Mouse (Mus musculus) urinary bladder, postnatal 10 days (tissue): ENCODE data around the gene Trim47.
"Not testable (repeated sequence)": the region's sequence is repeated elsewhere in the genome, so short reads cannot be mapped to it uniquely, and the experiment has no call there.

Experiments
- DNase-seq: peaks from one replicate; pipeline ENCODE4 v3.0.0; 2022; ENCODE audit warnings: low spot score

The Trim47 gene

DNA sequence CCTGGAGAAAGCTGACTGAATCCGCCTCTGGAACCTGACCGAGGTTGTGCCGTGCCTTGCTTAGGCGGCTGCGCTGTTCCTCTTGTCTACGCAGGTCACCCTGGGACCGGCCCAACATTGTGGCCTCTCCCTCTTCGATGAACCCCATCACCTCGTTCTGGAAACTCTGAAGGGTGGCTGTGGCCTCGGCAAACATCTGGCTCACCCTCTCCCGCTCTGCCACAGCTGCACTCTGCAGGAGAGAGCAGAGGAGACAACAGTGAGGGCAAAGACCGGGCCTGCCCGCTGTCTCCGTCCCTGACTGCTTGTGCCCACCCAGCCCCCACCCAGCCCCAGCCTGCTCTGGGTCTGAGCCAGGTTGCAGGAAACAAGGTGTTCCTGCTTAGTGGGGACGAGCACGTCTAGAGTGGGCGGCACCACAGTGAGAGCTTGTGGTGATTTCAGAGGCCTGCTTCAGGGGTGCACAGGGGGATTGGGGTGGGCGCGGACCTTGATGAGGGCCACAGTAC is 19.2 kb downstream of the Trim47 start:
- DNase-seq, result no peak

DNA sequence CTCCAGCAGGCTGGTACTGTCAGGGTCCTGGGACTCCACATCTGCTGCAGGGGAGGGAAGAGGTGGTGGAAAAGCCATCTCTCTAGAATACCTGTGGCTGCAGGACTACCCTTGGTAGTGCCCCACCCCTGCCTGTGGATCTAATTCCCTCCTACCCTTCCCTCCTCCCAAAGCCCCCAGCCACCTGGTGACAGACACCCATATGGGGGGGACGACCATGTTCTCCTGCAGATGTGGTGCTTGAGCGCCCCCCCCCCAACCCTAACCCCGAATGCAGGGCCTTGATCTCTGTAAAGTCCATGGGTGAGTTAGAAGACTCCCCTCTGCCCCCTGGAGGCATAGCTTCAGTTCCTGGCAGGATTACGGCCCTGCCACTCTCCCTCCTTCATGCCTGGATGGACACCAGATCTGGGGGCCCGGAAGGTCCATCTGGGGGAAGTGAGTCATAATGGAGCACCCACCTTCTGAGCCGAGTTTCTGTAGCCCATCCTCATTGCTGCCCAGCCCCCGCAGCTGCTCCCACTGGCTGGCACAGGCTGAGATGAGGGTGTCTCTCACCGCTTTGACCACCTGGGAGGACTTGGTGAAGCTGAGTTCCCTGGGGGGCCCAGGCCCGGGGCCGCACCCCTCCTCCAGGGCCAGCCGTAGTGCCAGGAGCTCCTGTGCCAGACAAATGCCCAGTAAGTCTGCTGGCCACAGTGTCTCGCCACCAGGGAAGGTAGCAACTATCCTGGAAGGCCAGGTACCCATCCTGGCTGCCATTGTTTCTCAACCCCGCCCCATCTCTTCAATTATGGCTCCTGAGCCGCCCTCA is 19.8 kb downstream of the Trim47 start:
- no peak for DNase-seq

DNA sequence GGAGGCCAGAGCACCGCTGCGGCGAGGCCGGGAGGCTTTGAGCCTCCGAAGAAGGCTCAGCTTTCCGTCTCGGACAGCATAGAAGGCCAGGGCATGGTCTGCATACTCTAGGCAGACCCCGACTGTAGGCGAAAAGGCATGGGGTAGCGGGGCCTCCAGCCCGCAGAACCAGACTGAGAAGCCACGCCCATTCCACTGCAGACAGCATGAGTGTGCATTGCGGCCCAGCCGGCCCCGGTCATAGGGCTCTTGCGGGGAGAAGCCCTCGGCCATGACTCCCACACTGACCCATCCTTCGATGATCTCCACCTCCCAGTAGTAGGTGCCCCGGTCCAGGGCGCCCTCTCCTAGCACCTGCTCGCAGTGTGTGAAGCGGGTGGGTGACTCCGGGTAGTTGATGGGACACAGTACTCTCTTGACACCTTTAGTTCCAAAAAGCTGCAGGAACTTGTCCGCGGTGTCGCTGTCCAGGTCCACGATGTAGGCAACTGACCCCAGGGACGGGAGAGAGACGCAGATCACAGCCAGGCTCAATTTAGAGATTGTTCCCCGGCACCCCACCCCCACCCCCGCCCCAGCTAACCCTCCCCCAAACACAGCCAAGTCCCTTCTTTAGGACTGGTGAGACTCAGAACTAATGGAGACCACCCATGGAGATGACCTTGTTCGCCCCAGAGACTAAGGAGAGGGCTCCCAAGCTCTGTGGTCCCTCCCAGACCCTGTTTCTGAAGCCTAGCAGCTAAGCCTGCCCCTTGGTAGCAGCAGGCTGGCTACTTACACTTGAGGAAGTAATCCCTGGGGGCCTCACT is 20.7 kb downstream of the Trim47 start:
- no peak for DNase-seq

DNA sequence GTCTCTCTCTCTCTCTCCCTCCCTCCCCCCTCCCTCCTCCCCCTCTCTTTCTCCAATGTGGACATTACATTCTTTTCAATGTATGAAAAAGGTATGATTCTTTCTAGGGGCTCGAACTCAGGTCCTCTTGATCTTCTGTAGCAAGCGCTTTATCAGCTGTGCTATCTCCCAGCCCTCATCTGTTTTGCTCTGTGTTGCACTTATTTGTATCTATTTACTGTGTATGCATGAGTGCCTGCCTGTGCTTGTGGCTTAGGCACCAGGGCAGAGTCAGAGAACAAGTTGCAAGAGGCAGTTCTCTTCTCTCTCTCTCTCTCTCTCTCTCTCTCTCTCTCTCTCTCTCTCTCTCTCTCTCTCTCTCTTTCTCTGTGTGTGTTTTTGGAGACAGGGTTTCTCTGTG is 21.9 kb downstream of the Trim47 start:
- no peak for DNase-seq

DNA sequence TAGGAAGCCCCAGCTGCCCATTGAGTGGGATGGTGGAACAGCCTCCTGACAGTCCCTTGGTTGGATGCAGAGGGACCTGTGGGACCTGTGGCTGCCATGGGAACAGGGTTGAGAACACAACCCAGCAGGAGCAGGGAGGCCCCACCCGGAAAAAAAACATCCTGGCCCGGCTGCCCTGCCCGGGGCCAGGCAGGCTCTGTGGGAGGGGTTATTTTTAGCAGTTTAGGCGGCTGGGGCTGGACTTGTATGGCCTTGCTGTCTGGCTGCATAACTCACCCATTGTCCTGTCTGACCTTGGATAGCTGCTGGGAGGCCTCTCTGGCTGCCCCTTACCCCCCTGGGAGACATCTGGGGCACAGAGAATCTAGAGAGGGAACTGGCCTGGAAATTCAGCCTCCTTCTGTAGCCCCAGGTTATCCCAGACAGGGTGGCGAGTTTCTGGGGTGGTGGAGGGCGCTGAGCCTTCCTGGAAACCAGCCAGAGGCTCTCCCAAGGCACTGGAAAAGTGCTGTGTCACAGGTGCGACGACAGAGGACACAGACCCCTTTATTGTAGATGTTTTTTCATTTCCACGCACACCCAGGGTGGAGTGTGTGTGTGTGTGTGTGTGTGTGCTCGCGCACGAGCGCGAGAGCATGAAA is 22.9 kb downstream of the Trim47 start:
- DNase-seq, result no peak

DNA sequence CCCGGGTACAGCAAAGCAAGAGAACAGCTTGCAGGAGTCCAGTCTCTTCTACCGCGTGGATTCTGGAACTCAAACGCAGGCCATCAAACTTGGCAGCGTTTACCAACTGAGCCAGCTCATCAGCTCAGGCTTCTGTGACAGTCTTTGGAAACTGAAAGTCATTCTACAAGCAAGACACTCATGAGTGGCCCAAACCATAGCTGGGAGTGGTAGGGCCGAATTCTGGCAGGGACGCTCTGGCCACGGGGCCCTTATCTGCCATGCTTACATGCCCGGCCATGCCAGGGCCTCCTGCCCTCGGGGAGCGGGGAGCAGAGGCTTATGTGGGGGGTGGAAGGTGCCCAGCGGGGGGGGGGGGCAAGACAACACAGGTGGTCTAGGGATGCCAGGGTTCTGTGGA is 23.4 kb downstream of the Trim47 start:
- DNase-seq, result no peak

DNA sequence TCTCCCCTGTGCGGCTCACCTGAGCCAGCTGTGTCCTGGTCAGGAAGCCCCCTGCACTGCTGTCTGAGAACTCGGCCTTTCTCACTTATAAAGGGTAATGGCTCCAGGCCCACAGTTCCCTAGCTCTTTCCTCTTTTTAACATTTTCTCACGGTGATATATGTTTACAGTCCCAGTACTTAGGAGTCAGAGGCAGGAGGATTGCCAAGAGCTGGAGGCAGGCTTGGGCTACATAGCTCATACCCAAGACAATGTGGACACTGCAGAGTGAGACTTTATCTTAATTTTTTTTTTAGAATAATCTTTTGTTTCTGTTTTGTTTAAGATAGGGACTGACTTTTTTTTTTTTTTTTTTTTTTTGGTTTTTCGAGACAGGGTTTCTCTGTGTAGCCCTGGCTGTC is 24.5 kb downstream of the Trim47 start:
- DNase-seq, result no peak

DNA sequence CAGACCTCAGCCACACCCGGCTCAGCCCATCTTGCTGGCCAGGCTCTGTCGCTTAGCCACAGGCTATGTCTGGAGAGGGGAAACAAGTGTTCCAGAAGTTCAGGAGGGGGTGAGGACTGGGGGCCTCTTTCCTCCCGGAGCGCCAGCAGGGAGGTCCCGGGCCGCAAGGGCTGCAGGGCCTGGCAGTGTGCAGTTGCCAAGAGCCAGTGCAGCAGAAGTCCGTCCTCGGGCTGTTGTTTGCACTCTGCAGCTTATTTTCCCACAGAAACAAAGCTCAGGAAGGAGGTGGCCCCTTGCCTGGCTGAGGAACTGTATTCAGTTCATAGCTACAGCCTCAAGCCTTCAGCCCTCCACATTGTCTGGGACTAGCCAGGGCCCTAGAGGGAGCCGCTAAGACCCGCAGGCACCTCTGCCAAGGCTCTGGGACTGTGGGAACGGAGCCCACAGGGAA is 25.1 kb downstream of the Trim47 start:
- no peak for DNase-seq

DNA sequence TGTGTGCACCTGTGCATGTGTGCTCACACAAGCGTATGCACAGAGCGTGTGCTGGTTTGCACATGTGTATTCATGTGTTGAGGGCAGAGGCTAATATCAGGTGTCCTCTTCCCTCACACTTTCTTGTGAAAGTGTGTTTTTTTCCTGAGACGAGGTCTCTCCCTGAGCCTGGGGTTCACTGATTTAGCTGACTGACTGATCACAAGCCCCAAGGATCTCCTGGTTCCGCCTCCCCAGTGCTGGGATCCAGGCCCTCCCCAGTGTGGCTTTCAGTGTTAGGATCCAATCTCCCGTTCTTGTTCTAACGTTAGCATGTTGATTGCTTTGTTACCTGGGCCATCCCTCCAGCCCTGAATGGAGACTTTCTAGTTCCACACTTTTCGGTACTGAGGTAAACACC is 26.2 kb downstream of the Trim47 start:
- no peak for DNase-seq

DNA sequence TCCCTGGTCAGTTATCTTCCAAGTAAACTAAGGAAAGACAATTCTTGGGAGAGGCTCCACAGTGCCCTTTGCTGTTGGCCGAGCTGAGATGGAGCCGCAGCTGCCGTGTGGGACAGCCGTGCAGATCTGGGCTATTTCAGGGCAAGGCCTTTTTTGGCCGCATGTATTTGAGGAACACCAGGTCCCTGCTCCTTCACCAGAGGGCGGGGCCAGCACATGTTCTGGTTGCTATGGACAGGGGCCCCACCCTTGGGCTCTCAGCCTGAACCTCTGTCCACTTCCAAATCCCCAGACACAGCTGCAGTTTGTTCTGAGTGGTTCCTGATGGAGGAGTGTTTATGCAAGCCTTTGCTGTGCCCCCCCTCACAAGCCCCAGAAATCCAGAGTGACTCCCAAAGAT is 26.6 kb downstream of the Trim47 start:
- DNase-seq, result no peak

DNA sequence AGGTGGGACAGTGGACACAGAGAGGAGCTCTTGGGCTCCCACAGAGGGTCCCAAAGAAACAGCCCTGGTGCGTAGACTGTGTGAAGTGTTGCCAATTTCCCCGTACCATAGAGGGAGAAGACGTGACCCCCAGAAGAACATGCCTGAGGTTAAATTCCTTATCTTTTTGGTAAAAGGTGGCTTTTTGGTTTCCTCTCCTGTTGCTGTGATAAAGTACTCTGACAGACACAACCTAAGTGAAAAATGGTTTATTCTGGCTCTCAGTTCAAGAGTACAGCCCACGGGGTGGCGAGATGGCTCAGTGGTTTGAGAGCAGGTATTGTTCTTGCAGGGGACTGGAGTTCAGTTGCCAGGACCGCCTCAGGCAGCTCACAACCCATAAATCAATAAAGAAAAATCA is 27.5 kb downstream of the Trim47 start:
- no peak for DNase-seq

DNA sequence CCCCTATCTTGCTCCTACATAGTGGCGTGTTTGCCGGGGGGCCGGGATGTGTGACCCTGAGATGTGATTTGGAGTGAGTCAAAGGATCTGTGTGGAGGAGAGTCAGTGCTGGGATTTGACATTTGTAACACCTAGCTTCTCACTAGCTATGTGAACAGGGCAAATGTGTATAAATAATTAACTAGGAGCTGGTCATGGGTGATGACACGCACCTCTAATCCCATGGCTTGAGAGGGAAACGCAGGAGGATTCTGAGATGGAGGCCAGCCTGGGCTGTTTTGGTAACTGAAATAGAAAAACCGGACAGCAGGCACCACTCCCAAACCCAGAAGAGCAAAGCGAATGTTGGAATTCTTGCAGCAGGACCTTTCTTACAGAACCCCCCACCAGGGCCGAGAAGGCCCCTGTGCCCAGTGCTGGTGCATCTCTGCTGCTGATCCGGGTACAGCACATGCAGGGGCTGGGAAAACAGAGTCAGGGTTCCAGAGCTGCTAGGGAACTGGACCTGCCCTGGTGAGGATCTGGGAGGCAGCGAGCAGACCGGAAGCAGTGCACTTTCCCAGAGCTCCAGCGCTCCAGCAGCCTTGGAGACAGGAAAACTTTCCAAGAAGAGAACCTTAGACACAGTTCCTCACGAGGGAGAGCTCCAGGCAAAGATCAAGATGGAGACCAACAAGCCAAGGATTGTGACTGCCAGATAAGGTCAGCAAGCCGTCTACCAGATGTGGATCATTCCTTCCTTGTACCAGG is 28.1 kb downstream of the Trim47 start:
- DNase-seq, result no peak

DNA sequence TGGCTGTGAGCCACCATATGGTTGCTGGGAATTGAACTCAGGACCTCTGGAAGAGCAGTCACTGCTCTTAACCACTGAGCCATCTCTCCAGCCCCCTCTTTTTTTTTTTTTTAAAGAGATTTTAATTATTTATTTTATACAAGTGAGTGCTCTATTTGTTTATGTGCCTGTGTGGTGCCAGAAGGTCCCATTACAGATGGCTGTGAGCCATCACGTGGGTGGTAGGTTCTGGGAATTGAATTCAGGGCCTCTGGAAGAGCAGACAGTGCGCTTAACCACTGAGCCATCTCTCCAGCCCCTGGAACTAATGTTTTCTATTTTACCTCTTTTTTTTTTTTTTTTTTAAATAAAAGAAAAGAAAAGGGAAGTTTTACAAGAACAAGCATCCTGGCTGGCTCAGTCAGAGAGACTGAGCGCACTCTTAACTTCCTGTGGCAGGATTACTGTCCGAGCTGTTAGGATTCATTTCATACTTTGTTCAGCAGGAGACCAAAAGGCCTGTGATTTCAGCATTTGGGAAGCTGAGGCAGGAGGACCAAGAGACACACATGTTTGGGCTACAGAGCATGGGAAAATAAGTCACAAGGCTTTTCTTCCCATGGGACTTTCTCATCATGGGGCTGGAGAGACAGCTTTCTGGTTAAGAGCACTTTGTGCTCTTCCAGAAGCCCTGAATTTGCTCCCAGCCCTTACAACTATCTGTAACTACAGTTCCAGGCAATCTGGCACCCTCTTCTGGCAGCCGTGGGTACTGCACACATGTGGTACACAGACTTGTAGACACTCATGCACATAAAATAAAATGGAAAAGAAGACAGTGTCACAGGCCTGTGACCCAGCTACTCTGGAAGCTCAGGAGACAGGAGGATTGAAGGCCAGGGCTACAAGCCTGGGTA is 30.5 kb downstream of the Trim47 start:
- DNase-seq, result no peak

DNA sequence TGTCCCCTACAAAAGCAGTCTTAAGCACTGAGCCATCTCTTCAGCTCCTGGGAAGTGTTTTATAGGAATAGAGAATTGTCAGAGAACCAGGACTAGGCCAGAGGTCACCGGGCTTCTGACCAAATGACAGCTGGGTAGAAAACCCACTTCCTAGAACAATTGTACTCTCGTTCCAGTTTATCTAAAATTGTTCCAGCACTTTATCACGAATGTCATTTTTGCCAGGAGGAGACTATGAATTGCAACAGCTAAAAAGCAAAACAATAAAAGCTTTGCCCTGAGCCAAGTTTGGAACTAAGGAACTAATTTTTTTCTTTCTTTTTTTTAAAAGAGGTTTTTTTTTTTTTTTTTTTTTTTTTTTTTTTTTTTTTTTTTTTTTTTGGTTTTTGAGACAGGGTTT is 31.4 kb downstream of the Trim47 start:
- no peak for DNase-seq

DNA sequence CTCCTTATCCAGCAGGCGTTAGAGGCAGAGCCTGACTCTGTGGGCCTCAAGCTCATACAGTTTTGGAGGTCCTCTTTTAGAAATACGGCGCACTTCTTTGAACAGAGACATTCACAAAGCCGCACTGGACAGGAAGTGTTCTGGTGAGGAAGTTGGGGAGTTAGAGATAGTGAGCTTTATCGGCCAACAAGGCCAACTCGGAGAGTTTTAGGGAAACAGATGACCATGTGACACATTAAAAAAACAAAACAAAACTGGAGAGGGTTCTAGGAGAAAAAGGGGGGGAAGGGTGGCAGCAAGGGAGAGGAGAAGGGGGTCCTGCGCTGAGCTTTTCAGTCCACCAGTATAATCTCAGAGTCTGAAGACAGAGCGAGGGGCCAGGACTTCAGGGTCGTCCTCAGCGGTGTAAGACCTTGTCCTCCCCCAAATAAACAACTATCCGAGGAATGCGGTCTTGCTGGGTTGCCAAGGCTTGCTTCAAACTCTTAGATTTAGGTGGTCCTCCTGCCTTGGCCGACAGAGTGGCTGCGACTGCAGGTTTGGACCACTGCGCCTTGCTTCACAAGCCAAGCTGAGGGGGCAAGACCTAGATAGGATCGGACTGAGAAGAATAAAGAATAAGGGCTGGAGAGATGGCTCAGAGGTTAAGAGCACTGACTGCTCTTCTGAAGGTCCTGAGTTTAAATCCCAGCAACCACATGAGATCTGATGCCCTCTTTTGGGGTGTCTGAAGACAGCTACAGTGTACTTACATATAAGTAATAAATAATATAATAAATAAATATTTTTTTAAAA is 33.0 kb downstream of the Trim47 start:
- no peak for DNase-seq

DNA sequence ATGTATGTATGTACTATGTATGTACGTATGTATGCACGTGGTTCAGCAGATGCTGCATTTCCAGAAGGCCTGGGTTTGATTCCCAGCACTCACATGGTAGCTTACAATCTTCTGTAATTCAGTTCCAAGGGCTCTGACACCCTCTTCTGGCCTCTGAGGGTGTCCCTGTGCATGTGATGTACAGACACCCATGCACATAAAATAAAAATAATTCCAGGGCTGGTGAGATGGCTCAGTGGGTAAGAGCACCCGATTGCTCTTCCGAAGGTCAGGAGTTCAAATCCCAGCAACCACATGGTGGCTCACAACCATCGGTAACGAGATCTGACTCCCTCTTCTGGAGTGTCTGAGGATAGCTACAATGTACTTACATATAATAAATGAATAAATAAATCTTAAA is 34.1 kb downstream of the Trim47 start:
- not testable (repeated sequence) for DNase-seq

DNA sequence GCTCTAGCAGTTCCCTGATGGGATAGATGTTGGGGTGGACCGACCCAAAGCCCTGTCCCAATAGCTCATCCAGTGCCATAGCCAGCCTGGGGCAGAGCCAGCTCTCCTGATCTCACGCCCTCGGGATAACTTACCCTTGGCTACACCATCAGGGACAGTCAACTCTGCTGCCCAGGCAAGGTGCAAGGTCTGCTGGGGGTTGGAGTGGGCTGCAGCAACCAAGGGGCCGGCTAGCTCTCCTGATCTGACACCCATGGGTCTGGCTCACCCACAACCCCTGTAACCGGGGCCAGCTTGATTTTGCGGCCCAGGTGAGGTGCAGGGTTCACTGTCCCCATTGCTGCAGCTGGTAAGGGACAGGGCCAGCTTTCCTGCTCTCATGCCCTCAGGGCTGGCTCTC is 35.4 kb downstream of the Trim47 start:
- no peak for DNase-seq

DNA sequence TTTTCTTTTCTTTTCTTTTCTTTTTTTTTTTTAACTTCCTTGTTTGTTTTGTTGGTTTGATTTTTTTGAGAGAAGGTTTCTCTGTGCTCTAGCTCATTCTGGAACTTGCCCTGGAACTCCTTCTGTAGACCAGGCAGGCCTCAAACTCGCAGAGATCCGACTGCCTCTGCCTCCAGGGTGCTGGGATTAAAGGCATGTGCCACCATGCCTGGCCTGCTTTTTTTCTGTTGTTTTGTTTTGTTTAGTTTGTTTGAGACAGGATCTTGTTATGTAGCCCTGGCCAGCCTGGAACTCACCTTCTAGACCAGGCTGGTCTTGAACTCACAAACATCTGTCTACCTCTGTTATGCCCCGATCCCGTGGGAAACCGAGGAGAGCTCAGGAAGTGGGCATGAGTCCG is 37.5 kb downstream of the Trim47 start:
- DNase-seq, result no peak

DNA sequence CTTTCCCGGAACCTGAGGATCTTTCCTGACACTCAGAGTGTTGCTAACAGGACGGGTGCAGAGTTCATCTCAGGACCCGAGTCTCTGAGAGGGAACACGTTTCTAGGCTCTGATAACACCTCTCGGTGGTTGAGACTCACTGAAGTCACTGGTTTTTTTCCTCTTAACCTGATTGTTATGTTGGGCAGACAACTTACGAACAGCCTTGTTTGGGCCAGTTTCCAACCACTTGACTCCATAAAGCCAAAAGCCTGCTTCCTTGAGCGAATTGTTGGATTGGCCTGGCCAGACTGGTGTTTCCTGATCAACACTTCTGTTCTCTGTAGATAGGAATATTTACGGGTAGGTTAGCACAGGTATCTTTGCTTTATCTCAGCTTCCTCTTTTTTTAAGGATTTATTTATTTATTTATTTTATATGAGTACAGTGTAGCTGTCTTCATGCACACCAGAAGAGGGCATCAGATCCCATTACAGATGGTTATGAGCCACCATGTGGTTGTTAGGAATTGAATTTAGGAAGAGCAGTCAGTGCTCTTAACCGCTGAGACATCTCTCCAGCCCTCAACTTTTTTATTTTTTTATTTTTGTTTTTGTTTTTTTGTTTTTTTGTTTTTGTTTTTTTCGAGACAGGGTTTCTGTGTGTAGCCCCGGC is 38.1 kb downstream of the Trim47 start:
- no peak for DNase-seq

DNA sequence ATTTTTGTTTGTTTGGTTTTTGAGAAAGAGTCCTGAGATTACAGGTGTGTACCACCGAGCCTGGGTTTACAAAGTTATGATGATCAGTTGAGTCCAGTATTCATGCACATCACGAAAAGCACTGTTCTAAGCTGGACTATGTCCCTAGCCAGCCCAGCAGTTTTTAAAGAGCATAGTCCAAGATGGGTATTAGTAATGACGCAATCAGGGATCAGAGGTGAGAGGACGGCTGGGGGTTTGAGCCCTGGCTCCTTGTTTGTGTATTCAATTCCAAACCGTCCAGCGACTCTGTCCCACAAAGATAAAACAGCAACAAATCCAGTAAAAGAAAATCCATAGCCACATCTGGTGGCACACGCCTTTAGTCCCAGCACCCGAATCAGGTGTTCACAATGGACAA is 38.8 kb downstream of the Trim47 start:
- DNase-seq, result no peak
